Mouse (Mus musculus) liver, embryonic 16.5 days (tissue): ENCODE data around the gene Unc50. TPM values are rescaled to one million over a fixed set of nuclear protein-coding genes. Genes with fewer than 3 reads are reported as not detected.

ENCODE experiments used
- ATAC-seq: fragments of 200-750 bp; cut with Nextera tagmentation; 2 replicates; pipeline ENCODE4 v1.8.0; 2017; ENCODE audit warnings: low read depth, mild to moderate bottlenecking, moderate number of reproducible peaks, moderate library complexity
- H3K27ac ChIP-seq: fragments of 300-500 bp; sonication (generic); 2 replicates; pipeline ENCODE4 v1.5.1; 2014; ENCODE audit warnings: mild to moderate bottlenecking, low read length
- H3K27me3 ChIP-seq: fragments of 300-500 bp; sonication (generic); 2 replicates; pipeline ENCODE4 v1.6.1; 2014; ENCODE audit warnings: low read depth, low read length, mixed read lengths; ENCODE audit not compliant: control insufficient read depth, insufficient read depth
- H3K36me3 ChIP-seq: fragments of 300-500 bp; sonication (generic); 2 replicates; pipeline ENCODE4 v1.6.1; 2014; ENCODE audit warnings: mild to moderate bottlenecking; ENCODE audit not compliant: control insufficient read depth, insufficient read depth
- H3K4me1 ChIP-seq: fragments of 300-500 bp; sonication (generic); 2 replicates; pipeline ENCODE4 v1.6.1; 2014; ENCODE audit warnings: low read depth, low read length, mixed read lengths; ENCODE audit not compliant: control insufficient read depth
- H3K4me2 ChIP-seq: fragments of 300-500 bp; sonication (generic); 2 replicates; pipeline ENCODE4 v1.6.1; 2014; ENCODE audit warnings: low read depth, low read length, mixed read lengths
- H3K4me3 ChIP-seq: fragments of 300-500 bp; sonication (generic); 2 replicates; pipeline ENCODE4 v1.5.1; 2014; ENCODE audit warnings: low read depth, mild to moderate bottlenecking, low read length
- H3K9ac ChIP-seq: fragments of 300-500 bp; sonication (generic); 2 replicates; pipeline ENCODE4 v1.6.1; 2014; ENCODE audit warnings: low read depth, low read length
- H3K9me3 ChIP-seq: fragments of 300-500 bp; sonication (generic); replicated peaks from 2 replicates; pipeline ENCODE4 v1.6.1; 2016; ENCODE audit warnings: low read length; ENCODE audit not compliant: control insufficient read depth
- WGBS: fragments of 180-500 bp; shearing (Covaris S2); extraction: QIAGEN DNeasy Blood & Tissue Kit; methylation state at CpG from one replicate; pipeline ENCODE4 v1.1.7; 2014; ENCODE audit not compliant: insufficient replicate concordance; 5-methylcytosine and 5-hydroxymethylcytosine counted together
- polyA plus RNA-seq: library from polyadenylated mRNA; unstranded; fragments of >200 nt; fragmentation: Nextera tagmentation; extraction: Ambion mirVana; gene quantifications from 2 replicates; pipeline ENCODE4 v1.2.1, GENCODE M21; 2015

The Unc50 gene
- polyA plus RNA-seq, 1 experiment from 2014 or later: 63.1 TPM

GRCm38 (mm10) chr1:37467806-37468205 is 37.9 kb downstream of the Unc50 start:
- whole genome bisulfite sequencing: 71% methylated on average over 4 of the region's 4 CpGs
- no peaks in the 10 kb centered on the region for H3K9me3 ChIP-seq

GRCm38 (mm10) chr1:37469007-37469406 is 39.1 kb downstream of the Unc50 start:
- no peak for ATAC-seq
- no peak overlapping the region for H3K4me3 ChIP-seq
- no peaks in the 10 kb centered on the region for H3K36me3 ChIP-seq
- no peaks in the 10 kb centered on the region; the same call in 1 of the 2 replicates for H3K4me1 ChIP-seq
- H3K9ac ChIP-seq: no peak overlapping the region
- no peak overlapping the region for H3K4me2 ChIP-seq
- WGBS: 77% methylated on average over 5 of the region's 5 CpGs
- H3K27me3 ChIP-seq: no peaks in the 10 kb centered on the region
- no peak overlapping the region for H3K27ac ChIP-seq
- H3K9me3 ChIP-seq: no peaks in the 10 kb centered on the region

More at GRCm38 (mm10) chr1:37467806-37468205, 37.9 kb downstream of the Unc50 start:
- H3K36me3 ChIP-seq: no peaks in the 10 kb centered on the region
- no peaks in the 10 kb centered on the region for H3K27me3 ChIP-seq
- no peak for ATAC-seq
- no peak overlapping the region for H3K9ac ChIP-seq
- H3K4me2 ChIP-seq: no peak overlapping the region
- H3K27ac ChIP-seq: no peak overlapping the region
- H3K4me3 ChIP-seq: no peak overlapping the region
- no peaks in the 10 kb centered on the region; the same call in 1 of the 2 replicates for H3K4me1 ChIP-seq

GRCm38 (mm10) chr1:37471179-37472148 is 41.5 kb downstream of the Unc50 start:
- no peak overlapping the region for H3K9ac ChIP-seq
- no peak for ATAC-seq
- no peaks in the 10 kb centered on the region for H3K36me3 ChIP-seq
- H3K9me3 ChIP-seq: no peaks in the 10 kb centered on the region
- H3K4me1 ChIP-seq: peaks cover under 1% of the 10 kb centered on the region; the same call in 1 of the 2 replicates
- H3K27ac ChIP-seq: no peak overlapping the region
- no peaks in the 10 kb centered on the region for H3K27me3 ChIP-seq
- 57% methylated on average over 6 of the region's 6 CpGs for WGBS
- H3K4me3 ChIP-seq: no peak overlapping the region
- no peak overlapping the region for H3K4me2 ChIP-seq

- Histone ChIP-seq H3K4me1 (peaks cover 14% of the 10 kb centered on the region), H3K27me3 (no peaks in the 10 kb centered on the region), H3K4me3 (no peak overlapping the region), H3K9ac (no peak overlapping the region), H3K27ac (no peak overlapping the region), H3K36me3 (no peaks in the 10 kb centered on the region), H3K4me2 (no peak overlapping the region), H3K9me3 (no peaks in the 10 kb centered on the region)
- 39% methylated on average over 10 of the region's 10 CpGs for WGBS
- ATAC-seq: no peak
These were observed 43.3 kb downstream of the Unc50 start for GRCm38 (mm10) chr1:37473251-37473650.

- H3K4me1 ChIP-seq: peaks cover 19% of the 10 kb centered on the region
- H3K27me3 ChIP-seq: no peaks in the 10 kb centered on the region
- no peak overlapping the region for H3K4me3 ChIP-seq
- no peak overlapping the region for H3K9ac ChIP-seq
- H3K27ac ChIP-seq: peak overlapping the region; percentile 54; the same call in 1 of the 2 replicates
- H3K9me3 ChIP-seq: no peaks in the 10 kb centered on the region
- 0 out of 2 replicates have a peak overlapping the region, but pooled peaks have one; percentile 10 for H3K4me2 ChIP-seq
- no peak for ATAC-seq
- no peaks in the 10 kb centered on the region for H3K36me3 ChIP-seq
- 49% methylated on average over 8 of the region's 8 CpGs for WGBS
These were observed 44.1 kb downstream of the Unc50 start for GRCm38 (mm10) chr1:37474046-37474445.

- H3K4me1 ChIP-seq: peaks cover 26% of the 10 kb centered on the region
These were observed 44.8 kb downstream of the Unc50 start for GRCm38 (mm10) chr1:37474634-37475190.

GRCm38 (mm10) chr1:37475312-37475711 is 45.4 kb downstream of the Unc50 start:
- Histone ChIP-seq H3K9ac (no peak overlapping the region), H3K36me3 (no peaks in the 10 kb centered on the region), H3K4me3 (no peak overlapping the region), H3K9me3 (no peaks in the 10 kb centered on the region), H3K4me1 (peaks cover 30% of the 10 kb centered on the region), H3K27me3 (no peaks in the 10 kb centered on the region), H3K27ac (no peak overlapping the region), H3K4me2 (no peak overlapping the region)
- WGBS: 84% methylated on average over 3 of the region's 3 CpGs
- ATAC-seq: no peak

More at GRCm38 (mm10) chr1:37474634-37475190, 44.8 kb downstream of the Unc50 start:
- Histone ChIP-seq H3K36me3 (no peaks in the 10 kb centered on the region), H3K27ac (no peak overlapping the region), H3K4me3 (no peak overlapping the region), H3K27me3 (no peaks in the 10 kb centered on the region), H3K9ac (no peak overlapping the region), H3K4me2 (0 out of 2 replicates have a peak overlapping the region, but pooled peaks have one; percentile 10), H3K9me3 (no peaks in the 10 kb centered on the region)
- no peak for ATAC-seq
- 46% methylated on average over 6 of the region's 6 CpGs for WGBS

- Histone ChIP-seq H3K27ac (peak overlapping the region; percentile 72; the same call in 1 of the 2 replicates), H3K36me3 (no peaks in the 10 kb centered on the region), H3K9ac (no peak overlapping the region), H3K4me2 (no peak overlapping the region), H3K4me1 (peaks cover 36% of the 10 kb centered on the region), H3K4me3 (no peak overlapping the region), H3K9me3 (no peaks in the 10 kb centered on the region), H3K27me3 (no peaks in the 10 kb centered on the region)
- WGBS: 79% methylated on average over 5 of the region's 5 CpGs
- no peak for ATAC-seq
These were observed 47.3 kb downstream of the Unc50 start for GRCm38 (mm10) chr1:37477250-37477649.

- ATAC-seq: peak; percentile 32
- peak overlapping the region; percentile 54 for H3K4me3 ChIP-seq
These were observed 48.0 kb downstream of the Unc50 start for GRCm38 (mm10) chr1:37477928-37478327.

More at GRCm38 (mm10) chr1:37477928-37478327, 48.0 kb downstream of the Unc50 start:
- Histone ChIP-seq H3K36me3 (no peaks in the 10 kb centered on the region), H3K27me3 (no peaks in the 10 kb centered on the region), H3K4me2 (peak overlapping the region; percentile 59), H3K4me1 (peaks cover 36% of the 10 kb centered on the region), H3K9me3 (no peaks in the 10 kb centered on the region), H3K27ac (peak overlapping the region; percentile 72), H3K9ac (peak overlapping the region; percentile 54)
- WGBS: 12% methylated on average over 5 of the region's 5 CpGs
